Mouse (Mus musculus): ENCODE data around the gene Npas2. TPM values are rescaled to one million over a fixed set of nuclear protein-coding genes. Genes with fewer than 3 reads are reported as not detected.

The Npas2 gene
- total RNA-seq, 2 experiments from 2014 or later, result 28.0 to 30.4 TPM

DNA sequence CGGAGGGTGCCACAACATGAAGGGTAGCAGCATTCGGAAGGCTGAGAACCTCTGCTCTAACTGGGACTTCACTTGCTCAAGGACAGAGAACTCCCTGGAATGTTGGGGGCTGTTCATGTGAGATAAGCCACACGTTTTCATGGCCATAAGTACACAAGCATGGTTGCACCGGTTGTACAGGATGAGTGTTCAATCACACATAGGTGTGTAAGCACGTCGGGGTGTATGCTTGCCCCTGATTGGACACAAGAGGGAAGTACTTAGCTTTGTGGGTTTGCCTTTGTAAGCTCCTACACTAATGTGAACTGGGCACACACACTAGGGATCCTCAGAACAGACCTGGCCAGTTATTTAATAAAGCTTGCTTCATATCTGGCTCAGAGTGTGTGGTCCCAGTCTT is 204.8 kb downstream of the Npas2 start:
- DNase-seq (ENCODE audit: extremely low spot score in 1 of 2, low spot score in 1 of 2), result no peak

DNA sequence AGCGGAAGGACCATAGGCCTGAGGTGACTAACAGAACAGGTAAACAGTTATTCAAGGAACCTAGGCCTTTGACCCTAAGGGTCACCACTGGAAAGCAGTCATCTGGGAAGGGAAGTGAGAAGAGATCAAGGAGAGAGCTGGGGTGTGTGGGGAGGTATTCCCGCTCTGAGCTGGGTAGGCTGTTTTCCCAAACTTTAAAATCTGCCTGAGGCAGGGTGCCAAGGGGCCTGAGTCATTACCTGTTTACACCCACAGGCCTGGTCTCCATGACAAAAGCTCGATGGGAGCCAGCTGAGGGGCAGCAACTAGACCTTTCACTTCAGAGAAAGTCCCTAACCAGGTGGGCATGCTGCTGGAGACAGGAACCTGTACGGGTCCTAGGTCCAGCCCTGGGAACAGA is 205.7 kb downstream of the Npas2 start:
- no peak for DNase-seq (ENCODE audit: extremely low spot score in 1 of 2, low spot score in 1 of 2)

DNA sequence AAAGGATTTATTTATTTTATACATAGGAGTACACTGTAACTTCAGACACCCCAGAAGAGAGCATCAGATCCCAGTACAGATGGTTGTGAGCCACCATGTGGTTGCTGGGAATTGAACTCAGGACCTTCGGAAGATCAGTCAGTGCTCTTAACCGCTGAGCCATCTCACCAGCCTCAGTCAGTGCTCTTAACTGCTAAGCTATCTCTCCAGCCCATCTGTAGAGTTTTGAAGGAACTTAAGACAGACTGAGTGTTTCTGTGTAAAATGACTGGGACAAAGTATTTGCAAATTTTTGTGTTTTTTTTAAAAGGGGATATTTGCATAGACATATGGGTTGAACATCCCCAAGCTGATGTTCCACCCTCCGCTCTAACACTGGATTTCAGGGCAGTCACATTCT is 206.6 kb downstream of the Npas2 start:
- no peak for DNase-seq (ENCODE audit: extremely low spot score in 1 of 2, low spot score in 1 of 2)

DNA sequence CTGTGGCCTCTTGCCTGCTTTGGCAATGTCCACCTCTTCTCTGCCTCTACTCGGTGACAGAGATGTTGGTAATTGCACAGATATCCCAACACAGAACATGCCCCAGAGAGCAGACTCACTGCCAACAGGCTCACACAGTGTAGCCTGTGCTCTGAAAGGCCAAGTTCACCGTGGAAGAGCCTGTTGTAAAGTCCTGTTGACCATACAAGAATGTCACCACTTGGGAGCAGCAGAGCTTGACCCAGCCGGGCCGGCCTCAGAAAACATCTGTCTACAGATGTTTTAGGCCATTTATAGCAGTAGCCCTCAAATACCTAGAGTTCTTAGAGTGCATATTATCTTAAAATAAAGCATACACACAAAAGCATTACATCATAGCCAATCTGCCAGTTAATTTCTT is 213.6 kb downstream of the Npas2 start:
- no peak for DNase-seq (ENCODE audit: extremely low spot score in 1 of 2, low spot score in 1 of 2)

DNA sequence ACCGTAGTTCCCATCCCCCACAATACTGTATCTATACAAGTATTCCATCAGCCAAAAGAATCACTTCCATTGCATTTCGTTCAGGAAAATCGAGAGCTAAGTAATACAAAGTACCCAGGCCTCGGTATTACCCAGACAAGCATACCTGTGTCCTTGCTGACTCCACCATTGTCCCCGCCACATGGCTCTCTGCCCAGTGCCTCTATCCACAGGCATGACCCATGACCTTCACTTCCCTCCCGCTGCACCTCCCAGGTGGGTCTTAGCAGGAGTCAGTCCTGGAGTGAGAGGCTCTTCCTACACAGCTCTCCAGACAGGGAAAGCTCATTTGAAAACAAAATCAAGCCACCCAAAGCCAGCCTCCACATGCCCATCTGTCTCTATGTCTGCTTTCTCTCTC is 214.6 kb downstream of the Npas2 start:
- no peak for DNase-seq (ENCODE audit: extremely low spot score in 1 of 2, low spot score in 1 of 2)

DNA sequence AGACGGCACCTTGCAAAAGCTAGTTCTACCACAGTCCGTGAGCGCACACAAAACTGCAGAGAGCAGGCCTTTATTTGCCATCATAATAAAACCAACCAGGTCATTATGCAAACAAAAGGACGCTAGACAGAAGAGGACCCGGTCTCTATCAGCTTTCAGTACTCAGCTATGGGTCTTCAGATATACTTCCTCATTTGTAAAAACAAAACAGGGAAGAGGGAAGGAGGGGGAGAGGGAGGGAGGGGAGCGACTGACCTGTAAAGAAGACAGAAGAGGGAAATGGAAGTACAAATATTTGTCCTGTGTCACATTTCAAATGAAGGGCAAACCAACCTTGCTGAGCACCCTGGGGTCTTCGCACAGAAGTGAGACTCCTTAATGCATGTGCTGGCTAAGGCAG is 215.1 kb downstream of the Npas2 start:
- no peak for DNase-seq (ENCODE audit: extremely low spot score in 1 of 2, low spot score in 1 of 2)

DNA sequence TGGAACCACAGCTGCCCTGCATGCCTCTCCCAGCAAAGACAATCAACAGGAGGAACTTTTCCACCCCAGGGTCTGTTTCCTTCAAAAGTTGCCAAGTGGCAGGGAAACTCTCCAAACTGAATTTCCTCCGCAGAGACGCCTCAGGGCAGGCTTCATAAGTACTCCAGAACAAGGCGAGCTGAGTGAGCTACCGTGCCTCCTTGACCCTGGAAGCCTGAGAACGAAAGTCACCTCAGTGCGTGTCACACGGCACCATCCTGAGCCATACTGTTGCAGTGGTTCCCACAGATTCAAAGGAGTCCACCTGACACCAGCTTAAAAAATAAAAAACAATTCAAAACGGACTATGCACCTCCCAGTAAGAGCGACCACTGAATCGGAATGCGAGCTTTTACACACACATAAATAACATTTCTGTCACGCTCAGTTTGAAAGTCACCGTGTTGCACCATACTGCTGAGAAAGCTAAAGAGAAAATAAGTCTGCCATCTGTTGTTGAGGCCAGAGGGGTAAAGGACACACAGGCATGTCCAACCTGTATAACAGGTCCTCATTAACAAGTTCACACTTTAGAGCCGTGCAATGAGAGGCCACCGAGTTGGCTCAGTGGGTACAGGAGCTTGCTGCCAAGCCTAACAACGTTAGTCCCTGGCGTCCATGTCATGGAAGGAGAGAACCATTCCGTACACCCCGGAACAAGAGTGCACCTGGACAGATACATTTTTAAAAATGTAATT is 216.7 kb downstream of the Npas2 start:
- no peak for DNase-seq (ENCODE audit: extremely low spot score in 1 of 2, low spot score in 1 of 2)

Small RNAs within 50 kb of the gene (microRNA-seq; reads per million reads assigned to microRNA genes)
- 0 reads per million in 2 experiments for gene Mir6349

Other genes starting within 250 kb of the Npas2 start
- gene Pdcl3, start 208.1 kb upstream of the Npas2 start, total RNA-seq (2021), result 10 to 100 TPM; 36.3 to 36.6 TPM
- gene Rpl31, start 174.1 kb downstream of the Npas2 start, total RNA-seq (2021), result 100 to 1,000 TPM; 535 to 544 TPM